Mouse (Mus musculus) embryonic stem cell, embryonic (primary cell): ENCODE data around the gene 4930432M17Rik.

Experiments used
- CTCF ChIA-PET, 4 experiments: fragments of 300-600 bp in 2 of 4; fragments of 350-600 bp in 2 of 4; sonication (Branson Sonifier 250); formaldehyde crosslinking; loops; one replicate each; lab custom pipeline; 2022; ENCODE audit warnings: inconsistent platforms in 2 of 4; lab: Charles Lee
- POLR2A ChIA-PET, 4 experiments: fragments of 300-600 bp in 2 of 4; fragments of 350-600 bp in 2 of 4; sonication (Branson Sonifier 250); formaldehyde crosslinking; loops; one replicate each; lab custom pipeline; 2022; ENCODE audit warnings: antibody characterized with exemption in 4 of 4, inconsistent platforms in 1 of 4; lab: Charles Lee

Gene 4930432M17Rik

DNA sequence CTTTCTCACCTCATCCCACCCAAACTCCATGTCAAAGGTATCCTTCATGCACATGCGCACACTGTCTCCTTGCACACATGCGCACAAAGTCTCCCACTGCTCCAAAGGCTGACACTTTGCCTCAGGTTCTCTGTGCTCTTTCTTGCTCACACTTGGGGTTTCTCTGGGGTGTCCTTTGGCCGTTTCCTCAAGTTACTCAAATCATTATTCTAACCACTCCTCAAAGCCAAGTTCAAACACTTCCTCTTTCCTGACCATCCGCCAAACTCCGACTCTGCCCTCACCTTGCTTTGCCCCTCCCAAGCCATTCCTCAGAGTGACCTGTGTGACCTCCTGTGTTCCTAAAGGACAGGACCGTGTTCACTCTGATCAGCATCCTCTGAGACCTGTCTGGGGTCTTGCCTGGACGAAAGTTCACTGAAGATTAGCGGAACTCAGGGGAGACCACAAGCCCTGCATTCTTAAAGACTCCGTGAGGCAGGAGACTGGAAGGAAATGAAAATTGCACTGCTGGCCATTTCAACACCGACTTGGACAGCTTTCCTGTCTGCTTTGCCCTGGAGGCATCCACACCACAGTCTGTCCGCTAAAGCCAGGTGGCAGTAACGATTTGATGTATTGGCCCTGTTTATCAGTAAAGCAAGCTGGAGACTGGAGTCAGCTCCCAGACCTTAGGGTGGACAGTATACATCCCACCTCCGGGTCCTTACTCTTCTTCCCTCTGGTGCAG lies 22.6 kb downstream of the 4930432M17Rik start:
- CTCF ChIA-PET, result no interaction called here
- POLR2A ChIA-PET, result interaction anchor here in 1 of 4 experiments (1.1 kb wide), 1 partner anchor 73 kb away, joined by 3 read pairs; no protein-coding TSS in a partner anchor

- ChIA-PET POLR2A (no interaction called here), CTCF (no interaction called here)
These were observed 23.2 kb downstream of the 4930432M17Rik start for GRCm38 (mm10) chr3:121693746-121694145.

GRCm38 (mm10) chr3:121697169-121697568 lies 26.6 kb downstream of the 4930432M17Rik start:
- POLR2A ChIA-PET, result interaction anchor here in 1 of 4 experiments (0.6 to 2.7 kb wide), 3 partner anchors 102 to 139 kb away, joined by 3 to 8 read pairs (median 4); no protein-coding TSS in a partner anchor
- CTCF ChIA-PET, result no interaction called here

- POLR2A ChIA-PET, result interaction anchor here in 1 of 4 experiments (0.9 to 2.7 kb wide), 2 partner anchors 122 to 140 kb away, joined by 3 to 8 read pairs; no protein-coding TSS in a partner anchor
These were observed 28.8 kb downstream of the 4930432M17Rik start for GRCm38 (mm10) chr3:121699401-121699800.

GRCm38 (mm10) chr3:121699849-121700248 lies 29.3 kb downstream of the 4930432M17Rik start:
- CTCF ChIA-PET, result no interaction called here

More at GRCm38 (mm10) chr3:121699401-121699800, 28.8 kb downstream of the 4930432M17Rik start:
- CTCF ChIA-PET, result no interaction called here

GRCm38 (mm10) chr3:121700364-121700952 lies 29.9 kb downstream of the 4930432M17Rik start:
- ChIA-PET POLR2A (interaction anchor here in 1 of 4 experiments (1.2 kb wide), 1 partner anchor 116 kb away, joined by 3 read pairs; no protein-coding TSS in a partner anchor), CTCF (no interaction called here)

More at GRCm38 (mm10) chr3:121699849-121700248, 29.3 kb downstream of the 4930432M17Rik start:
- POLR2A ChIA-PET, result no interaction called here

DNA sequence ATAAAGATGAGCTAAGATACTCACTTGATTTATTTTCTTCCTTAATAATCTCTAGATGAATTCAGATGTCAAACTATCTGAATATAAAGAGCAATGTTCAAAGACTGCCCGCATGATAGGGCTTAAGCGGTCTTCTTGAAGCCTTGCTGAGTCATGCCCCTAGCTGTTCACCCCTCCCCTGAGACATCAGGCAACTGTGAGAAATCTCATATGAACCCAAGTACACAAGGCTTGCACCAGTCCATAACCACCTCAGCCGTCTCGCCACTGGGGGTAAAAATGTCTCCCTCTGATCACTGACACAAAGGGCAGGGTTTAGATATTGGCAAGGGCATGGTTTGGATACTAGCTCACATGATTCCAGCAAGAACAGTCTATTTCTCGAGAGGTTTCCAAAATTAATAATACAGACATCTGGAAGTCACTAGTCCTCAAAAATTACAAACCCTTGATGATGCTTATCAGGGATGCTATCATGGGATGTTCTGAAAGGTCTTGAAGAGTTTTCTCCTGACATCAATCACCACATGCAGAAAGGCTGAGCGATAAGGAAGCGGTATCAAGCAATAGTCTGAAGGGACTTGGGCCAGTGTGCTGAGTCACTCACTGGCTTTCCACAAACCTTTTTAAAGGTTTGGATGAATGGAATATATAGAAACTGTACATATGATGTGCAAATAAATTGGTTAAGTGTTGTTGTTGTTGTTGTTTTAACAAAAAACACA lies 32.8 kb downstream of the 4930432M17Rik start:
- POLR2A ChIA-PET, result no interaction called here
- CTCF ChIA-PET, result interaction anchor here in 1 of 4 experiments (0.6 kb wide), 1 partner anchor 431 kb away, joined by 3 read pairs; no protein-coding TSS in a partner anchor

GRCm38 (mm10) chr3:121703880-121704243 lies 33.3 kb downstream of the 4930432M17Rik start:
- ChIA-PET CTCF (no interaction called here), POLR2A (interaction anchor here in 1 of 4 experiments (0.6 kb wide), 1 partner anchor 31 kb away, joined by 4 read pairs; no protein-coding TSS in a partner anchor)

DNA sequence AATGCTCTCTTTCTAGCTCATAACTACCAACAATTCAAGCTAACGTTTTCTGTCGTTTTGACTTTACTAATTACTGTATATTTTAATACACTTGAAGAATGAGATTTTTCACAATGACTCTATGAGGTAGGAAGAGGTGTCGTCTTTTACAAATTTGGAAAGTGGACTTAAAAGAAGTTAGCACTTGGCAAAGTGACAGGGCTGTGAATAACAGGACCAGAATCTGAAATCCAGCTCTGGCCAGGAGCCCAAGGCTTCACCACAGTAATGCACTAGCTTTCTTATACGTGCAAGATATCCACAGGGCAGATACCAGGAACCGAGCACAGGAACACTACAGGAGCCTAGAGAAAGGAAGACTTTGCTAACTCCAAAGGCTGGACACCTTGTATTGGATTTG lies 35.5 kb downstream of the 4930432M17Rik start:
- ChIA-PET POLR2A (interaction anchor here in 3 of 4 experiments (0.5 to 1.6 kb wide), 9 partner anchors 12 to 327 kb away, joined by 3 to 6 read pairs (median 4); no protein-coding TSS in a partner anchor), CTCF (interaction anchor here in 2 of 4 experiments (0.6 to 0.8 kb wide), 2 partner anchors 30 to 51 kb away, joined by 4 to 5 read pairs; no protein-coding TSS in a partner anchor)

DNA sequence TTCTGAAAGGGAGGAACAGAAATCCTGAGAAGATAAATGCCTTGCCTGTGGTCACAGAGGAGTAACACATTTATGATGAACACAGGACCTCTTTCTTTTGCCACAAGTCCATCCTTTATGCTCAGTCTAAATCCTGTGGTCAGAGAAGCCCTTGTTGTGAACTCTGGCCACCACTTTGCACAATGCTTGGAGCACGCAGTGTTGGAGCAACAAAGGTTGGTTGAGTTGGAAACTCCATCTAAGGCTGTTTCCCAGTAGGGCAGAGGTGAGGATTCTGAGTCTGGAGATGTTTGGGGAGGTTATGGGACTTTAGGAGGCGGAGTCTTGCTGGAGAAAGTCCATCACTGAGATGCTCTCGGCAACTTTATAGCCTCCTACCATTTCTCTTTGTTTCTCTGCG lies 36.5 kb downstream of the 4930432M17Rik start:
- CTCF ChIA-PET, result no interaction called here
- POLR2A ChIA-PET, result interaction anchor here in 1 of 4 experiments (1.5 kb wide), 1 partner anchor 167 kb away, joined by 4 read pairs; no protein-coding TSS in a partner anchor

- CTCF ChIA-PET, result no interaction called here
- POLR2A ChIA-PET, result no interaction called here
These were observed 40.5 kb downstream of the 4930432M17Rik start for GRCm38 (mm10) chr3:121710894-121711531.

DNA sequence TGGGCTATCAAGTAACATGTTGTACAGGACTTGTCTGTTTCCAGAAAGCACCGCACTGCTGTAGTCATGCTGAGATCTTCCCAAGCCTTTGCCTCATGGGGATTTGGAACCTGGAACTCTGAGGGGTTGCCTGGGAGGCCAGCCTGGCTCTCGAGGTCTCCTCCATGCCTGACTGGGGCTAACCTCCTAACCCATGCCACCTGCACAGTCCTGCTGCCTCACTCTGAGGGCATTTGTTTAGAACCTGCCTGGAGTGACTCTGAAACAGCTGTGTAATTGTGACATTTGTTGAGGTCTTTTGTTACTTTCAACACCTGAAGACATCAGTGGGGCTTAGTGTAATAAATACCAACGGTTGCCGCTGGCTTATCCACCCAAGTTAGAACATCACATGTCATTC lies 41.7 kb downstream of the 4930432M17Rik start:
- CTCF ChIA-PET, result interaction anchor here in 1 of 4 experiments (0.6 kb wide), 1 partner anchor 25 kb away, joined by 5 read pairs; no protein-coding TSS in a partner anchor
- POLR2A ChIA-PET, result interaction anchor here in 1 of 4 experiments (1.6 kb wide), 1 partner anchor 135 kb away, joined by 4 read pairs; no protein-coding TSS in a partner anchor

- POLR2A ChIA-PET, result interaction anchor here in 3 of 4 experiments (0.6 to 1.6 kb wide), 8 partner anchors 10 to 294 kb away, joined by 3 to 8 read pairs (median 3); partner anchors contain the start of gene F3 (in 1 of the 3)
- CTCF ChIA-PET, result interaction anchor here in 1 of 4 experiments (0.9 to 1.0 kb wide), 2 partner anchors 10 to 23 kb away, joined by 3 read pairs; partner anchors contain the start of gene F3
These were observed 42.7 kb downstream of the 4930432M17Rik start for GRCm38 (mm10) chr3:121713151-121713701.

DNA sequence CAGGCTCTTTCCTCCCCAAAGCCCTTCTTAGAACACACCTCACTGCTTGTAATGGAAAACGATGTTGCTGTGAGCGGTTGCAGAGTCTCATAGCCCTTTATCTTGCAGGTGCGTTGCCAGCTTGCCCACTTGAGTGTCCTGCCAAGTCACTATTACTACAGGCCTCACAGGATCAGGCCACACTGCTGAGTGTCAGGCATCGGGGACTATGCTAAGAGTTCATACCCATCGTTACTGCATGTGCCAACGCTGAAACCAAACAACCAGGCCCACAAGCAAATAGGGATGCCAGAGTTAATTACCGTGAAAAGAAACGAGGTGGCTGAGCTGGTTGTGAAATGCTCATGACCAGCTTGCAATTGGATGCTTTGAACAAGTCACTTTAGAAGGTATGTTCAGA lies 43.3 kb downstream of the 4930432M17Rik start:
- ChIA-PET CTCF (interaction anchor here in 1 of 4 experiments (1.0 kb wide), 1 partner anchor 9 kb away, joined by 3 read pairs; the partner anchor contains the start of gene F3), POLR2A (interaction anchor here in 3 of 4 experiments (1.1 to 1.6 kb wide), 4 partner anchors 9 to 156 kb away, joined by 3 to 6 read pairs (median 4); partner anchors contain the start of gene F3 (in 1 of the 3))

DNA sequence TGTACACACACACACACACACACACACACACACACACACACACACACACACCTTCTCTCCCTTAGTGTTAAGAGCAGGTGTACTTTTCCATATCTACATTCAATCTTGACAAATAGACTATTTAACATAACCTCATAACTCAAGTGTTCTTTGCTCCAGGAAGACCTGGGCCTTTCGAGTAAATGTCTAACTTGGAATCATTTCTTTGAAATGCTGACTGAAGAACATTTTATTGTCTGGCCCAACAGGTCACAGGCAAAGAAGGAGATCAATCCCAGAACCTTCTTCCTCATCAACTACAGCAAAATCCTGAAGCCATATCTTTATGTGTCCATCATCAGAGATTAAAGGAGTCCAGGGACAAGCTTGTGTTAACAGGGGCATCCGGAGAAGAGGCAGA lies 43.9 kb downstream of the 4930432M17Rik start:
- POLR2A ChIA-PET, result interaction anchor here (0.5 to 1.5 kb wide), 6 partner anchors 12 to 1252 kb away, joined by 3 read pairs; no protein-coding TSS in a partner anchor
- CTCF ChIA-PET, result no interaction called here

DNA sequence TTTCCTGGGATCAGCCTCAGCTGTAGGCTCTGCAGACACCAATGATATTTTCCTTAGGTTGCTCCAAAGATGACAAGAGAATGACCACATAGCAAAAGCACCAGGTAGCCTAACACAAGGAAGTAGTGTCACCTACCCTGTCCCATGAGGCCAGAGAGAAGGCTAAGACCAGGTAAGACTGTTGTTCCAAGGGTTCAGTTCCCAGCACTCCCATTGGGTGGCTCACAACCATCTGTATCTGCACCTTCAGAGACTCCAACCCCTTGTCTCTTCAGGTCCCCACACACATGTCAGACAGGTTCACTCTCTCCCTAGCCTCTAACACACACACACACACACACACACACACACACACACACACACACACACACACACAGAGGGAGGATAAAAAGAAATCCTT lies 44.8 kb downstream of the 4930432M17Rik start:
- POLR2A ChIA-PET, result interaction anchor here in 1 of 4 experiments (0.7 kb wide), 1 partner anchor 198 kb away, joined by 3 read pairs; no protein-coding TSS in a partner anchor
- CTCF ChIA-PET, result interaction anchor here in 1 of 4 experiments (0.7 kb wide), 1 partner anchor 392 kb away, joined by 4 read pairs; no protein-coding TSS in a partner anchor

DNA sequence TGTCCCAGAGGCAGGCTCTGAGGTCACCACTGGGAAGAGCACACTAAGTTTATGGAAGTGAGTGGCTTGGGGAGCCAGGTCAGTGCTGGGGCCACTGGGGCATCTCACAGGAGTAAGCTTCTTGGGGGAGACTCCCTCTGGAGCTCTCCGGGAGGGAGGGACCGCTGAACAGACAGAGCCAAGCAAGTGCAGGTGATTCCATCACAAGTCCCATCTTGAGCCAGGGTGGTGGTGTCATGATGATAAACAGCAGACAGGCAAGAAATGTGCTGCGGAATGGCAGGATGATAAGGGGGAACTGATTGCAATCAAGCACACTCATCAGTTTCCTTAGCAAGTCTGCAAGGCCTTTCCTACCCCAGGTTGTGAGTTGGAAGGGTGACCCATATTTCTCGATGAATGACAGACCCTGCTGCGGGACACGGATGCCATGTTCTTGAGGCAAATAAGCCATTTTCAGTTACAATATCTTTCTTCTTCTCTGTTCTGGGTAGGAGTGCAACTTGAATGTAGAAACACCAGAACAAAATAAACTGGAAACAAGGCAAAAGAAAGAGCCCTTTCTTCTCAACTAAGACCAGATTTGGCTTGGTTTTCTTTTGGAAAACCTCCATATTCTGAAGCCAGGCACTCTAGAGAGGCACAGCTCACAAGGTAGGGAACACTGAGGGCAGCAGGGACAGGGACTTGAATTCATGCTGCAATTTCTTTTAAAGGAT lies 45.3 kb downstream of the 4930432M17Rik start:
- CTCF ChIA-PET, result interaction anchor here in 1 of 4 experiments (0.7 kb wide), 1 partner anchor 392 kb away, joined by 4 read pairs; no protein-coding TSS in a partner anchor
- POLR2A ChIA-PET, result no interaction called here
